Mouse (Mus musculus) forebrain, embryonic 12.5 days (tissue): Measurements from ENCODE around the gene Dnal4. TPM values are rescaled to one million over a fixed set of nuclear protein-coding genes. Genes with fewer than 3 reads are reported as not detected.
A peak's percentile ranks its signal among the peaks of the same experiment; 100 is the strongest.

Experiments used
- ATAC-seq: fragments of 200-750 bp; cut with Nextera tagmentation; 2 replicates; pipeline ENCODE4 v1.8.0; 2017; ENCODE audit warnings: moderate TSS enrichment; ENCODE audit not compliant: low FRiP score
- H3K27ac ChIP-seq: fragments of 300-500 bp; sonication (generic); 2 replicates; pipeline ENCODE4 v1.5.1; 2016; ENCODE audit warnings: mild to moderate bottlenecking
- H3K27me3 ChIP-seq: fragments of 300-500 bp; sonication (generic); 2 replicates; pipeline ENCODE4 v1.6.1; 2016; ENCODE audit warnings: mild to moderate bottlenecking
- H3K36me3 ChIP-seq: fragments of 300-500 bp; sonication (generic); replicated peaks from 2 replicates; pipeline ENCODE4 v1.6.1; 2016; ENCODE audit warnings: mild to moderate bottlenecking
- H3K4me1 ChIP-seq: fragments of 300-500 bp; sonication (generic); 2 replicates; pipeline ENCODE4 v1.6.1; 2016
- H3K4me2 ChIP-seq: fragments of 300-500 bp; sonication (generic); 2 replicates; pipeline ENCODE4 v1.6.1; 2016; ENCODE audit warnings: mild to moderate bottlenecking, moderate library complexity
- H3K4me3 ChIP-seq: fragments of 300-500 bp; sonication (generic); replicated peaks from 2 replicates; pipeline ENCODE4 v1.5.1; 2016; ENCODE audit warnings: mild to moderate bottlenecking
- H3K9ac ChIP-seq: fragments of 300-500 bp; sonication (generic); 2 replicates; pipeline ENCODE4 v1.6.1; 2016; ENCODE audit warnings: mild to moderate bottlenecking
- H3K9me3 ChIP-seq: fragments of 300-500 bp; sonication (generic); 2 replicates; pipeline ENCODE4 v1.6.1; 2016
- WGBS: fragments of 180-500 bp; shearing (Covaris S2); methylation state at CpG from one replicate; pipeline ENCODE4 v1.1.7; 2016; 5-methylcytosine and 5-hydroxymethylcytosine counted together
- polyA plus RNA-seq: library from polyadenylated mRNA; unstranded; fragments of >200 nt; fragmentation: Nextera tagmentation; extraction: Ambion mirVana; gene quantifications from 2 replicates; pipeline ENCODE4 v1.2.1, GENCODE M21; 2016

Gene Dnal4
- polyA plus RNA-seq, 1 experiment from 2014 or later = 78.3 TPM

GRCm38 (mm10) chr15:79808658-79809057 is 31.0 kb upstream of the Dnal4 start:
- no peak for ATAC-seq
- Histone ChIP-seq H3K27me3 (peaks cover 54% of the 10 kb centered on the region), H3K4me2 (no peak overlapping the region)

GRCm38 (mm10) chr15:79808114-79808513 is 30.5 kb upstream of the Dnal4 start:
- peaks cover 60% of the 10 kb centered on the region for H3K27me3 ChIP-seq
- 35% methylated on average over 5 of the region's 5 CpGs for WGBS

More at GRCm38 (mm10) chr15:79808658-79809057, 31.0 kb upstream of the Dnal4 start:
- H3K9me3 ChIP-seq = no peaks in the 10 kb centered on the region
- 58% methylated on average over 5 of the region's 5 CpGs for WGBS
- H3K36me3 ChIP-seq = no peaks in the 10 kb centered on the region
- no peak overlapping the region for H3K27ac ChIP-seq
- H3K4me3 ChIP-seq = no peak overlapping the region
- H3K9ac ChIP-seq = no peak overlapping the region
- H3K4me1 ChIP-seq = peaks cover 16% of the 10 kb centered on the region

GRCm38 (mm10) chr15:79807050-79807449 is 29.4 kb upstream of the Dnal4 start:
- no peaks in the 10 kb centered on the region for H3K9me3 ChIP-seq
- peaks cover 20% of the 10 kb centered on the region for H3K4me1 ChIP-seq
- no peak overlapping the region for H3K4me2 ChIP-seq
- no peak overlapping the region for H3K27ac ChIP-seq
- H3K4me3 ChIP-seq = no peak overlapping the region
- no peaks in the 10 kb centered on the region for H3K36me3 ChIP-seq
- 69% methylated on average over 1 of the region's 1 CpGs for WGBS
- peaks cover 71% of the 10 kb centered on the region for H3K27me3 ChIP-seq
- no peak overlapping the region for H3K9ac ChIP-seq
- no peak for ATAC-seq

More at GRCm38 (mm10) chr15:79808114-79808513, 30.5 kb upstream of the Dnal4 start:
- H3K4me1 ChIP-seq = peaks cover 20% of the 10 kb centered on the region
- H3K9me3 ChIP-seq = no peaks in the 10 kb centered on the region
- H3K36me3 ChIP-seq = no peaks in the 10 kb centered on the region
- H3K4me2 ChIP-seq = no peak overlapping the region
- no peak overlapping the region for H3K9ac ChIP-seq
- no peak overlapping the region for H3K27ac ChIP-seq
- ATAC-seq = no peak
- H3K4me3 ChIP-seq = no peak overlapping the region

- Histone ChIP-seq H3K27me3 (peaks cover 78% of the 10 kb centered on the region), H3K4me1 (peaks cover 20% of the 10 kb centered on the region), H3K27ac (no peak overlapping the region), H3K4me3 (peak overlapping the region; percentile 64; the same call in 1 of the 2 replicates), H3K36me3 (no peaks in the 10 kb centered on the region), H3K9me3 (no peaks in the 10 kb centered on the region), H3K9ac (no peak overlapping the region), H3K4me2 (peak overlapping the region; percentile 92)
- no peak for ATAC-seq
- 23% methylated on average over 8 of the region's 8 CpGs for WGBS
These were observed 27.6 kb upstream of the Dnal4 start for GRCm38 (mm10) chr15:79805246-79805645.

DNA sequence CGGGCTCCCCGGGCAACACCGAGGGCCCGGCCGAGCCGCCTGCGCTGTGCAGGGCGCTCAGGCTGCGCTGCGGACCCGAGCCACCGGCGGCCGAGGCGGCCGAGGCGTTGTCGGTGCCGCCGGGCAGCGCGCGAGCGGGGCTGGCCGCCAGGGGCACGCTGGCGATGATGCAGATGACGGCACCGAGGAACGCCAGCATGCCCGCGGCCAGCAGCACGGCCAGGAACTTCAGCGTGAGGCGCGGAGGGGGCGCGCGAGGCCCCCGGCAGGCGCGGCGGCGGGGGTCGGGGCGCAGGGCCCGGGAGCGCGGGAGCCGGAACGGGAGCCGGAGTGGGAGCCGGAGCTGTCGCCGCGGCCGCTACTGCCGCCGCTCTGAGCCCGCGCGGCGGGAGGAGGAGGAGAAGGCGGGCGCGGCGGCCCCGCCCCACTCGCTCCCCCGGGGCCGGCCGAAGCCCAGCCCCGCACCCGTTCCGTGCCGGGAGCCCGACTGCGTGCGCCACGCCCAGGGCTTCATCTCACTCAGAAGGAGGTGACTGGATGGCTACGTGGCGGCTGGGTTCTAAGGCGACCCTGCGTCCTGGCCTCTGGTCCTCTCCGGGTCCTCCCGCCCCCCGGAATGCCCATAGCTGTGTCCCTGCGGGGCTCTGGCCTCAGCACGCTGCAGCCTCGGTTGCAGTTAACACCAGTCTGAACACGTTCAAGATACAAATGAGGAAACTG is 26.9 kb upstream of the Dnal4 start, which contains the start of gene Nptxr:
Gene Nptxr (minus strand): TSS at position 415 of the 720 bp plus-strand sequence.
- WGBS = under 1% methylated on average over 61 of the region's 91 CpGs
- peaks cover 20% of the 10 kb centered on the region for H3K4me1 ChIP-seq
- H3K27ac ChIP-seq = peak within 1 kb of the TSS; percentile 58
- ATAC-seq = peak; percentile 83
- H3K4me3 ChIP-seq = peak within 1 kb of the TSS; percentile 64
- H3K27me3 ChIP-seq = peaks cover 73% of the 10 kb centered on the region
- no peaks in the 10 kb centered on the region for H3K9me3 ChIP-seq
- H3K9ac ChIP-seq = peak within 1 kb of the TSS; percentile 69
- H3K4me2 ChIP-seq = peak within 1 kb of the TSS; percentile 92
- H3K36me3 ChIP-seq = no peaks in the 10 kb centered on the region

- Histone ChIP-seq H3K9me3 (no peaks in the 10 kb centered on the region), H3K9ac (peak overlapping the region; percentile 69), H3K36me3 (no peaks in the 10 kb centered on the region), H3K4me3 (peak overlapping the region; percentile 64), H3K4me1 (peaks cover 20% of the 10 kb centered on the region), H3K27me3 (peaks cover 66% of the 10 kb centered on the region), H3K27ac (peak overlapping the region; percentile 58), H3K4me2 (peak overlapping the region; percentile 92)
- 5% methylated on average over 74 of the region's 81 CpGs for WGBS
- ATAC-seq = peak; percentile 79
These were observed 26.1 kb upstream of the Dnal4 start for GRCm38 (mm10) chr15:79803533-79804351.

GRCm38 (mm10) chr15:79802304-79802703 is 24.7 kb upstream of the Dnal4 start:
- H3K36me3 ChIP-seq = no peaks in the 10 kb centered on the region
- H3K27ac ChIP-seq = no peak overlapping the region
- H3K27me3 ChIP-seq = peaks cover 64% of the 10 kb centered on the region
- H3K4me3 ChIP-seq = no peak overlapping the region
- peaks cover 20% of the 10 kb centered on the region for H3K4me1 ChIP-seq
- H3K9ac ChIP-seq = no peak overlapping the region
- no peak overlapping the region for H3K4me2 ChIP-seq
- no peaks in the 10 kb centered on the region for H3K9me3 ChIP-seq
- WGBS = 68% methylated on average over 4 of the region's 4 CpGs
- ATAC-seq = no peak

GRCm38 (mm10) chr15:79801646-79802045 is 24.0 kb upstream of the Dnal4 start:
- no peak overlapping the region for H3K9ac ChIP-seq
- peaks cover 20% of the 10 kb centered on the region for H3K4me1 ChIP-seq
- 70% methylated on average over 2 of the region's 2 CpGs for WGBS
- H3K9me3 ChIP-seq = no peaks in the 10 kb centered on the region
- H3K4me3 ChIP-seq = no peak overlapping the region
- H3K27ac ChIP-seq = no peak overlapping the region
- peaks cover 58% of the 10 kb centered on the region for H3K27me3 ChIP-seq
- ATAC-seq = no peak
- no peaks in the 10 kb centered on the region for H3K36me3 ChIP-seq
- no peak overlapping the region for H3K4me2 ChIP-seq

DNA sequence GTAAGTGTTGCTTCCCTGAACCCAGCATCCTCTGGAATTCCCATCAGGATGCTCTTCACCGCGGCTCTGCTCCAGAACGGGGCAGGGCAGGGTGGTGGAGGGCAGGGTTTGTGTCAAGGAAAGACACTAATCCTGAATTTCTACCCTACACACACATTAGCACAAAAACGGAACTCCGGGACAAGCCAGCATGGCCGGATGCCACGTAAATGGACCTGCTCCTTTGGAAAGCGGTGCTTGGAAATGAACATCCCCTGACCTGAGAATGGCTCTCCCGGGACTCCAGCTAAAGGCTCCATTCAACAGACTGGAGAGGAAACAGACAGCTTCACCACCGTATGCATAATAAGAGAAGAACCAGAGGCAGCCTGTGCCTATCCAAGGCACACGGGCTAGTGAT is 23.1 kb upstream of the Dnal4 start:
- no peak overlapping the region for H3K9ac ChIP-seq
- 67% methylated on average over 11 of the region's 11 CpGs for WGBS
- H3K27me3 ChIP-seq = peaks cover 48% of the 10 kb centered on the region
- peaks cover 20% of the 10 kb centered on the region for H3K4me1 ChIP-seq
- H3K9me3 ChIP-seq = no peaks in the 10 kb centered on the region
- no peak overlapping the region for H3K4me2 ChIP-seq
- no peak overlapping the region for H3K27ac ChIP-seq
- no peaks in the 10 kb centered on the region for H3K36me3 ChIP-seq
- no peak overlapping the region for H3K4me3 ChIP-seq
- ATAC-seq = no peak

DNA sequence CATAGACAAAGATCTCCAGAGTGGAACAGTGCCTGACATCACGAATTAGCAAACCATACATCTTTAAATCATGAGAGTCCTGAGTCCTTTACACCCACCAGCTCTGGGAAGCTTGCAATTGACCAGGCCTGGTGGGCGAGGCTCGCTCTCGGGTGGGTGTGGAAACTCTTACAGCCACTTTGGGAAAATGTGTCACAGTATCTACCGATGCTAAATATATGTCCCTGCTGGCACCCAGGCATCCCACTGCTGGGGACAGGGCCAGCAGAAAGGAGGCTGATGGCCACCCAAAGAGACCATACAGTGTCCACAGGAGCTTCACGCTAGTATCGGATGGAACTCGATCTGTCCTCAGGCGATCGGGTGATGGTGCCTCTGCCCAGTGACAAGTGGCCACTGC is 20.9 kb upstream of the Dnal4 start:
- H3K4me1 ChIP-seq = peaks cover 3% of the 10 kb centered on the region; the same call in 1 of the 2 replicates

DNA sequence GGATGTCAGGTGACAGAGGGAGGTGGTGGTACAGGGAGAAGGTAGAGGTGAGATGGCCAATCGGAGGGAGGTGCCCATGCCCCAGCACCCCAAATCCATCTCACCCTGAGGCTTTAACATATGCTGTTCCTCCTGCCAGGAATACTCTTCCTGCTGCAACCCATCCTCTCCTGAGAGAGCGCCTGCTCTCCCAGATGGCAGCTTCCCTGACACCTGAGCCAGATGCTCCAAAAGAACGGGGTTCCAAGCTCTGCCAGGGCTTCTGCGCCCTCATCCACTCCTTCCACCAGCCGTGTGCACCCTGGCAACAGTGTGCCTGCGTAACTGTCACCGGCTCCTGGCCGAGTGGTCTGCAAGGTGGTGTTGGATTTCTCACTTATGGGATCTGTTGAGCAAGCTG is 20.0 kb upstream of the Dnal4 start:
- Histone ChIP-seq H3K9me3 (no peaks in the 10 kb centered on the region), H3K27me3 (peaks cover 28% of the 10 kb centered on the region), H3K27ac (no peak overlapping the region), H3K36me3 (no peaks in the 10 kb centered on the region), H3K4me1 (peaks cover under 1% of the 10 kb centered on the region; the same call in 1 of the 2 replicates), H3K4me3 (no peak overlapping the region), H3K9ac (no peak overlapping the region), H3K4me2 (no peak overlapping the region)
- 87% methylated on average over 8 of the region's 8 CpGs for WGBS
- no peak for ATAC-seq

More for the DNA sequence above, 20.9 kb upstream of the Dnal4 start:
- H3K27me3 ChIP-seq = peaks cover 37% of the 10 kb centered on the region
- H3K36me3 ChIP-seq = no peaks in the 10 kb centered on the region
- no peak overlapping the region for H3K9ac ChIP-seq
- no peak overlapping the region for H3K4me3 ChIP-seq
- no peak overlapping the region for H3K27ac ChIP-seq
- 89% methylated on average over 10 of the region's 10 CpGs for WGBS
- no peak for ATAC-seq
- H3K4me2 ChIP-seq = no peak overlapping the region
- H3K9me3 ChIP-seq = no peaks in the 10 kb centered on the region

DNA sequence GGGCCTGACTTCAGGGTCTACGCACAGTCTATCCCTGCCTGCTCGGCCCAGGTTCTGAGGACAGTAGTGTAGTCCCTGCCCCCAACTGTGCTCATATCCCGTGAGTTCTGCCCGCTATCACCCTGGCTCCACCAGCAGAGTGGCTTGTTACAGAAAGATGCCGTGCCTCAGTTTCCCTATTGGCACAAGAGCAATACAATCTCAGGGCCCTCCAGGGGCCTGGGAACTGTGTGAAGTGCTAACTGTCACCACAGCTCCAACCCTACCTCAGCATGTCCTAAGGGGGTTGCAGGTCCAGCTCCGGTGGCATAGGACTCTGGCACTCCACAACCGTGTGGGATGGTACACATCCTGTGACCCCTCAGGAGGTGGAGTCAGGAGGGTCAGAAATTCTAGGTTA is 19.4 kb upstream of the Dnal4 start:
- H3K27ac ChIP-seq = no peak overlapping the region
- no peak overlapping the region for H3K4me2 ChIP-seq
- no peaks in the 10 kb centered on the region for H3K9me3 ChIP-seq
- H3K4me3 ChIP-seq = no peak overlapping the region
- H3K27me3 ChIP-seq = peaks cover 27% of the 10 kb centered on the region
- 88% methylated on average over 7 of the region's 7 CpGs for WGBS
- no peak overlapping the region for H3K9ac ChIP-seq
- H3K36me3 ChIP-seq = no peaks in the 10 kb centered on the region
- no peak for ATAC-seq
- H3K4me1 ChIP-seq = peaks cover 3% of the 10 kb centered on the region; the same call in 1 of the 2 replicates
